Mouse (Mus musculus): ENCODE results near the gene Gjb3. TPM values are rescaled to one million over a fixed set of nuclear protein-coding genes. Genes with fewer than 3 reads are reported as not detected.

Gjb3 gene
- polyA plus RNA-seq, 1 experiment, result 2.0 TPM

DNA sequence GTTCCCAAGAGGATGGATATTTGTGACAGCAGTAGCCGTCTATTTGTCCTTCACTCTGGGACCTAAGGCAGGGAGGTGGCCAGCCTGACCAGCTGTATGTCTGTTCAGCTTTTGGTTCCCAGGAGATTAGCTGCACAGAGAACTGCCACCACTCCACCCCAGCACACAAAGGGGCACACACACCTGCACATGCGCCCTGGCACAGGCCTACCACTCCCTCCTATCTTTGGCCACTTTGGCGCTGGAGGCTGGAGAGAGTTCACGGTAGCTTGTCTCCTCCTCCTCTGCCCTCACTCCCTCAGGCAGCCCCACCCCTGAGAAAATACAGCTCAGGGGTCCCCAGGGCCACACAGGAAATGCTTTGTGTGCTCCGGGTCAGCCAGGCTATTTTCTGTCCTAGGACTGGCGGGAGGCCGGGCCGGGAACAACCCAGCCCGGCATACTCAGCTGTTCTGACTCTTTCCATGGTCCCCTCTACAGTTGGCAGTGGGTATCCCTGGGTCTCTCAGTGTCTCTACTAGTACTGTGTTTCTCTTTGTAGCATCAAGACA lies 52.1 kb downstream of the Gjb3 start:
- Histone ChIP-seq H3K27me3 (ENCODE audit: control insufficient read depth, insufficient read depth, low read length) (no peaks in the 10 kb centered on the region), H3K4me1 (replicated peaks; ENCODE audit: control insufficient read depth, insufficient read depth, low read length) (no peaks in the 10 kb centered on the region; the same call in 1 of the 2 replicates), H3K27ac (ENCODE audit: control insufficient read depth, insufficient read depth, low read length) (no peak overlapping the region), H3K36me3 (ENCODE audit: control insufficient read depth, insufficient read depth, low read length) (no peaks in the 10 kb centered on the region), H3K4me3 (ENCODE audit: control insufficient read depth, insufficient read depth, low read length) (no peak overlapping the region)
- TF ChIP-seq POLR2A (IDR thresholded peaks at IDR 0.05; ENCODE audit: control insufficient read depth, extremely low read depth, insufficient read depth, low read length, poor library complexity) (no peak), CTCF (IDR thresholded peaks at IDR 0.05; ENCODE audit: borderline replicate concordance, control insufficient read depth, extremely low read depth, insufficient read depth, low read length, poor library complexity) (no peak)
- 52% methylated on average over 9 of the region's 9 CpGs for WGBS
- DNase-seq, result no peak

Other genes starting within 250 kb of the Gjb3 start
- gene Tmem35b, start 207.2 kb downstream of the Gjb3 start, polyA plus RNA-seq (2012; rRNA removed), result 11.3 and 11.9 TPM in 2 replicates
- 2.6 and 3.6 TPM in 2 replicates for gene Dlgap3, start 161.6 kb downstream of the Gjb3 start, polyA plus RNA-seq (2012; rRNA removed)
- 28.9 and 32.5 TPM in 2 replicates for gene Smim12, start 87.1 kb downstream of the Gjb3 start, polyA plus RNA-seq (2012; rRNA removed)
- 8.4 and 13.4 TPM in 2 replicates for gene Gja4, start 16.8 kb downstream of the Gjb3 start, polyA plus RNA-seq (2012; rRNA removed)
- gene Gjb4, start 23.2 kb upstream of the Gjb3 start, polyA plus RNA-seq (2012; rRNA removed), result 0.47 and 0.49 TPM in 2 replicates
- 0.27 and 0.78 TPM in 2 replicates for gene Gjb5, start 27.3 kb upstream of the Gjb3 start, polyA plus RNA-seq (2012; rRNA removed)

Measured in thymus, adult 2 months (tissue).